Mouse (Mus musculus): Measurements from ENCODE around the gene Ldhc. TPM values are rescaled to one million over a fixed set of nuclear protein-coding genes. Genes with fewer than 3 reads are reported as not detected.
"Not testable (repeated sequence)": the region's sequence is repeated elsewhere in the genome, so short reads cannot be mapped to it uniquely, and the experiment has no call there.

Ldhc gene
- total RNA-seq, 4 experiments from 2014 or later, result not detected

- DNase-seq, result no peak
Measured at GRCm38 (mm10) chr7:46842278-46842677, 18.7 kb upstream of the Ldhc start.

- DNase-seq, result no peak
Measured at GRCm38 (mm10) chr7:46843576-46843975, 17.4 kb upstream of the Ldhc start.

- DNase-seq, result peak; percentile 89
Measured at GRCm38 (mm10) chr7:46845211-46845977, 15.6 kb upstream of the Ldhc start.

- DNase-seq, result no peak
Measured at GRCm38 (mm10) chr7:46845978-46846485, 15.0 kb upstream of the Ldhc start.

- peak; percentile 33 for DNase-seq
Measured at GRCm38 (mm10) chr7:46846486-46847244, 14.3 kb upstream of the Ldhc start.

- no peak for DNase-seq
Measured at GRCm38 (mm10) chr7:46849287-46849686, 11.7 kb upstream of the Ldhc start.

- DNase-seq, result no peak
Measured at GRCm38 (mm10) chr7:46851026-46851425, 10.0 kb upstream of the Ldhc start.

- DNase-seq, result no peak
Measured at GRCm38 (mm10) chr7:46852666-46853065, 8.3 kb upstream of the Ldhc start.

- no peak for DNase-seq
Measured at GRCm38 (mm10) chr7:46853365-46853764, 7.6 kb upstream of the Ldhc start.

- DNase-seq, result no peak
Measured at GRCm38 (mm10) chr7:46855866-46856560, 5.0 kb upstream of the Ldhc start.

GRCm38 (mm10) chr7:46857436-46857835 lies 3.6 kb upstream of the Ldhc start:
- DNase-seq, result no peak

- DNase-seq, result no peak
Measured at GRCm38 (mm10) chr7:46859031-46859430, 2.0 kb upstream of the Ldhc start.

- no peak for DNase-seq
Measured at GRCm38 (mm10) chr7:46871988-46872387, 11.0 kb downstream of the Ldhc start.

- DNase-seq, result no peak
Measured at GRCm38 (mm10) chr7:46876841-46877240, 15.8 kb downstream of the Ldhc start.

- no peak for DNase-seq
Measured at GRCm38 (mm10) chr7:46877255-46877654, 16.3 kb downstream of the Ldhc start.

- no peak for DNase-seq
Measured at GRCm38 (mm10) chr7:46879851-46880250, 18.8 kb downstream of the Ldhc start.

GRCm38 (mm10) chr7:46880992-46881391 lies 20.0 kb downstream of the Ldhc start:
- DNase-seq, result no peak

- not testable (repeated sequence) for DNase-seq
Measured at GRCm38 (mm10) chr7:46881941-46882340, 20.9 kb downstream of the Ldhc start.

- DNase-seq, result no peak
Measured at GRCm38 (mm10) chr7:46883304-46883703, 22.3 kb downstream of the Ldhc start.

- no peak for DNase-seq
Measured at GRCm38 (mm10) chr7:46895511-46895910, 34.5 kb downstream of the Ldhc start.

- DNase-seq, result no peak
Measured at GRCm38 (mm10) chr7:46899343-46899742, 38.3 kb downstream of the Ldhc start.

GRCm38 (mm10) chr7:46911250-46911649 lies 50.2 kb downstream of the Ldhc start:
- no peak for DNase-seq

- no peak for DNase-seq
Measured at GRCm38 (mm10) chr7:46916376-46916775, 55.4 kb downstream of the Ldhc start.

Measured in adrenal gland, adult 8-10 months (tissue).